Mouse (Mus musculus) brain, embryonic 14.5 days (tissue): ENCODE data around the gene Npepps. TPM values are rescaled to one million over a fixed set of nuclear protein-coding genes. Genes with fewer than 3 reads are reported as not detected.
A peak's percentile ranks its signal among the peaks of the same experiment; 100 is the strongest.
"Not testable (repeated sequence)": the region's sequence is repeated elsewhere in the genome, so short reads cannot be mapped to it uniquely, and the experiment has no call there.

Experiments used
- DNase-seq: peaks from one replicate; pipeline ENCODE4 v3.0.0-alpha.2; 2011; ENCODE audit warnings: low read depth
- CTCF ChIP-seq: fragments of 200-500 bp; IDR thresholded peaks from 2 replicates; pipeline ENCODE4 v1.5.1; 2012; ENCODE audit warnings: inconsistent platforms, mild to moderate bottlenecking, moderate library complexity, borderline replicate concordance; ENCODE audit not compliant: insufficient read depth, insufficient read length; ENCODE audit errors: extremely low read depth
- POLR2A ChIP-seq: fragments of 200-500 bp; IDR thresholded peaks from 2 replicates; pipeline ENCODE4 v1.6.1; 2012; ENCODE audit warnings: mild to moderate bottlenecking, inconsistent platforms, borderline replicate concordance; ENCODE audit not compliant: poor library complexity, insufficient read depth, insufficient read length, severe bottlenecking; ENCODE audit errors: extremely low read depth
- polyA plus RNA-seq: library from polyadenylated mRNA; depleted of rRNA; stranded (reverse); fragments of >200 nt; gene quantifications from 2 replicates; pipeline ENCODE4 v1.2.3, GENCODE M21; 2012

Gene Npepps
- polyA plus RNA-seq, 1 experiment = 124 TPM

- no peak for DNase-seq
- TF ChIP-seq POLR2A = no peak
- TF ChIP-seq CTCF = no peak
Measured at GRCm38 (mm10) chr11:97220211-97220610, 60.2 kb downstream of the Npepps start.

- DNase-seq = no peak
- TF ChIP-seq POLR2A (no peak), CTCF (no peak)
Measured at GRCm38 (mm10) chr11:97214411-97214810, 66.0 kb downstream of the Npepps start.

- no peak for TF ChIP-seq CTCF
- no peak for TF ChIP-seq POLR2A
Measured at GRCm38 (mm10) chr11:97210728-97211400, 69.6 kb downstream of the Npepps start.

GRCm38 (mm10) chr11:97207011-97207422 lies 73.4 kb downstream of the Npepps start:
- no peak for DNase-seq
- TF ChIP-seq POLR2A (no peak), CTCF (no peak)

More at GRCm38 (mm10) chr11:97210728-97211400, 69.6 kb downstream of the Npepps start:
- DNase-seq = no peak

- DNase-seq = no peak
- TF ChIP-seq CTCF = no peak
- no peak for TF ChIP-seq POLR2A
Measured at GRCm38 (mm10) chr11:97199519-97199918, 80.9 kb downstream of the Npepps start.

GRCm38 (mm10) chr11:97198601-97199000 lies 81.8 kb downstream of the Npepps start:
- TF ChIP-seq POLR2A (no peak), CTCF (peak; percentile 75; the same call in 1 of the 2 replicates)
- peak; percentile 40 for DNase-seq

GRCm38 (mm10) chr11:97197021-97197420 lies 83.4 kb downstream of the Npepps start:
- TF ChIP-seq CTCF (no peak), POLR2A (no peak)
- DNase-seq = no peak

- TF ChIP-seq POLR2A = no peak
- TF ChIP-seq CTCF = no peak
- no peak for DNase-seq
Measured at GRCm38 (mm10) chr11:97196541-97196940, 83.9 kb downstream of the Npepps start.

- TF ChIP-seq POLR2A (no peak), CTCF (no peak)
- peak; percentile 5 for DNase-seq
Measured at GRCm38 (mm10) chr11:97192621-97192951, 87.9 kb downstream of the Npepps start.

GRCm38 (mm10) chr11:97191915-97192620 lies 88.4 kb downstream of the Npepps start:
- TF ChIP-seq POLR2A (no peak), CTCF (no peak)
- DNase-seq = no peak

GRCm38 (mm10) chr11:97190992-97191391 lies 89.4 kb downstream of the Npepps start:
- no peak for DNase-seq
- TF ChIP-seq POLR2A = no peak
- no peak for TF ChIP-seq CTCF

- DNase-seq = not testable (repeated sequence)
Measured at GRCm38 (mm10) chr11:97189645-97190044, 90.8 kb downstream of the Npepps start.
